Mouse (Mus musculus) lung, adult 2 months (tissue): ENCODE data around the gene Golga1.

ENCODE experiments used
- CTCF ChIP-seq: fragments of 200-500 bp; IDR thresholded peaks from 2 replicates; pipeline ENCODE4 v1.5.1; 2011; ENCODE audit warnings: mild to moderate bottlenecking, low read length, control low read depth; ENCODE audit not compliant: insufficient read depth
- POLR2A ChIP-seq: fragments of 200-500 bp; IDR thresholded peaks from 2 replicates; pipeline ENCODE4 v1.6.1; 2011; ENCODE audit warnings: low read depth, mild to moderate bottlenecking, control low read depth, low read length, borderline replicate concordance; ENCODE audit errors: extremely low read depth

- TF ChIP-seq POLR2A, result no peak
- no peak for TF ChIP-seq CTCF
Observed at GRCm38 (mm10) chr2:38975941-38976805, 89.2 kb downstream of the Golga1 start.
